Mouse (Mus musculus): ENCODE results near the gene Atg5. TPM values are rescaled to one million over a fixed set of nuclear protein-coding genes. Genes with fewer than 3 reads are reported as not detected.

The Atg5 gene
- total and polyA plus RNA-seq, 2 experiments from 2014 or later = 20.0 to 25.2 TPM

GRCm38 (mm10) chr10:44338571-44338970 is 70.4 kb downstream of the Atg5 start:
- DNase-seq (ENCODE audit: low spot score) (no peak), ATAC-seq (ENCODE audit: insufficient read depth, low read depth) (no peak)
- no peak overlapping the region for H3K27ac ChIP-seq (ENCODE audit: low read depth)
- 85% methylated on average over 6 of the region's 6 CpGs for WGBS
- no peak for TF ChIP-seq EP300 (IDR thresholded peaks at IDR 0.05; ENCODE audit: low read depth)
- TF ChIP-seq CTCF (IDR thresholded peaks at IDR 0.05; ENCODE audit: low read depth) = no peak
- H3K9ac ChIP-seq (replicated peaks; ENCODE audit: low read depth, low read length) = no peak overlapping the region
- H3K4me2 ChIP-seq (ENCODE audit: low read depth, low read length) = no peak overlapping the region
- 0 out of 2 replicates have a peak, but pooled peaks cover 4% of the 10 kb centered on the region for H3K36me3 ChIP-seq (replicated peaks; ENCODE audit: control insufficient read depth, insufficient read depth, low read length)
- no peaks in the 10 kb centered on the region for H3K4me1 ChIP-seq (ENCODE audit: control insufficient read depth, insufficient read depth)
- H3K4me3 ChIP-seq (ENCODE audit: low read depth, low read length) = no peak overlapping the region
- H3K9me3 ChIP-seq (replicated peaks; ENCODE audit: control insufficient read depth, low read length) = no peaks in the 10 kb centered on the region
- no peaks in the 10 kb centered on the region for H3K27me3 ChIP-seq (ENCODE audit: control insufficient read depth, insufficient read depth, low read length)

GRCm38 (mm10) chr10:44339326-44339725 is 71.2 kb downstream of the Atg5 start:
- WGBS = 69% methylated on average over 5 of the region's 5 CpGs
- no peaks in the 10 kb centered on the region for H3K27me3 ChIP-seq (ENCODE audit: control insufficient read depth, insufficient read depth, low read length)
- DNase-seq (ENCODE audit: low spot score) = no peak

GRCm38 (mm10) chr10:44340928-44341327 is 72.8 kb downstream of the Atg5 start:
- no peaks in the 10 kb centered on the region for H3K9me3 ChIP-seq (replicated peaks; ENCODE audit: control insufficient read depth, low read length)
- no peaks in the 10 kb centered on the region for H3K27me3 ChIP-seq (ENCODE audit: control insufficient read depth, insufficient read depth, low read length)
- ATAC-seq (ENCODE audit: insufficient read depth, low read depth) (no peak), DNase-seq (ENCODE audit: low spot score) (no peak)
- no peak overlapping the region for H3K9ac ChIP-seq (replicated peaks; ENCODE audit: low read depth, low read length)
- H3K4me1 ChIP-seq (ENCODE audit: control insufficient read depth, insufficient read depth) = no peaks in the 10 kb centered on the region
- TF ChIP-seq CTCF (IDR thresholded peaks at IDR 0.05; ENCODE audit: low read depth) = no peak
- TF ChIP-seq EP300 (IDR thresholded peaks at IDR 0.05; ENCODE audit: low read depth) = no peak
- H3K4me3 ChIP-seq (ENCODE audit: low read depth, low read length) = no peak overlapping the region
- 85% methylated on average over 4 of the region's 4 CpGs for WGBS
- H3K27ac ChIP-seq (ENCODE audit: low read depth) = no peak overlapping the region
- H3K4me2 ChIP-seq (ENCODE audit: low read depth, low read length) = no peak overlapping the region
- H3K36me3 ChIP-seq (replicated peaks; ENCODE audit: control insufficient read depth, insufficient read depth, low read length) = no peaks in the 10 kb centered on the region

More at GRCm38 (mm10) chr10:44339326-44339725, 71.2 kb downstream of the Atg5 start:
- no peak for ATAC-seq (ENCODE audit: insufficient read depth, low read depth)
- TF ChIP-seq CTCF (IDR thresholded peaks at IDR 0.05; ENCODE audit: low read depth) = no peak
- TF ChIP-seq EP300 (IDR thresholded peaks at IDR 0.05; ENCODE audit: low read depth) = no peak
- Histone ChIP-seq H3K4me3 (ENCODE audit: low read depth, low read length) (no peak overlapping the region), H3K36me3 (replicated peaks; ENCODE audit: control insufficient read depth, insufficient read depth, low read length) (0 out of 2 replicates have a peak, but pooled peaks cover 4% of the 10 kb centered on the region), H3K9me3 (replicated peaks; ENCODE audit: control insufficient read depth, low read length) (no peaks in the 10 kb centered on the region), H3K9ac (replicated peaks; ENCODE audit: low read depth, low read length) (no peak overlapping the region), H3K4me2 (ENCODE audit: low read depth, low read length) (no peak overlapping the region), H3K27ac (ENCODE audit: low read depth) (no peak overlapping the region), H3K4me1 (ENCODE audit: control insufficient read depth, insufficient read depth) (no peaks in the 10 kb centered on the region)

- Histone ChIP-seq H3K4me2 (ENCODE audit: low read depth, low read length) (no peak overlapping the region), H3K9ac (replicated peaks; ENCODE audit: low read depth, low read length) (no peak overlapping the region), H3K36me3 (replicated peaks; ENCODE audit: control insufficient read depth, insufficient read depth, low read length) (no peaks in the 10 kb centered on the region), H3K9me3 (replicated peaks; ENCODE audit: control insufficient read depth, low read length) (no peaks in the 10 kb centered on the region), H3K27me3 (ENCODE audit: control insufficient read depth, insufficient read depth, low read length) (no peaks in the 10 kb centered on the region), H3K4me3 (ENCODE audit: low read depth, low read length) (no peak overlapping the region), H3K4me1 (ENCODE audit: control insufficient read depth, insufficient read depth) (no peaks in the 10 kb centered on the region), H3K27ac (ENCODE audit: low read depth) (no peak overlapping the region)
- 90% methylated on average over 6 of the region's 6 CpGs for WGBS
- DNase-seq (ENCODE audit: low spot score) (no peak), ATAC-seq (ENCODE audit: insufficient read depth, low read depth) (no peak)
- TF ChIP-seq CTCF (IDR thresholded peaks at IDR 0.05; ENCODE audit: low read depth) = no peak
- no peak for TF ChIP-seq EP300 (IDR thresholded peaks at IDR 0.05; ENCODE audit: low read depth)
Measured at GRCm38 (mm10) chr10:44341826-44342521, 73.8 kb downstream of the Atg5 start.

- Histone ChIP-seq H3K4me1 (ENCODE audit: control insufficient read depth, insufficient read depth) (no peaks in the 10 kb centered on the region), H3K4me2 (ENCODE audit: low read depth, low read length) (no peak overlapping the region), H3K27ac (ENCODE audit: low read depth) (no peak overlapping the region), H3K9me3 (replicated peaks; ENCODE audit: control insufficient read depth, low read length) (no peaks in the 10 kb centered on the region), H3K9ac (replicated peaks; ENCODE audit: low read depth, low read length) (no peak overlapping the region), H3K36me3 (replicated peaks; ENCODE audit: control insufficient read depth, insufficient read depth, low read length) (peaks cover 5% of the 10 kb centered on the region; the same call in 1 of the 2 replicates), H3K27me3 (ENCODE audit: control insufficient read depth, insufficient read depth, low read length) (no peaks in the 10 kb centered on the region), H3K4me3 (ENCODE audit: low read depth, low read length) (no peak overlapping the region)
- ATAC-seq (ENCODE audit: insufficient read depth, low read depth) (no peak), DNase-seq (ENCODE audit: low spot score) (no peak)
- 83% methylated on average over 3 of the region's 3 CpGs for WGBS
- TF ChIP-seq EP300 (IDR thresholded peaks at IDR 0.05; ENCODE audit: low read depth) (no peak), CTCF (IDR thresholded peaks at IDR 0.05; ENCODE audit: low read depth) (no peak)
Measured at GRCm38 (mm10) chr10:44343351-44343750, 75.2 kb downstream of the Atg5 start.

Data from heart, postnatal 0 days (tissue).